Mouse (Mus musculus) cerebellum, adult 2 months (tissue): ENCODE data around the gene Nxph3. TPM values are rescaled to one million over a fixed set of nuclear protein-coding genes. Genes with fewer than 3 reads are reported as not detected.

Experiments
- DNase-seq, 2 experiments: peaks; one replicate each; pipeline ENCODE4 v3.0.0; 2021
- H3K27ac ChIP-seq: fragments of 200-500 bp; 2 replicates; pipeline ENCODE4 v1.5.1; 2012; ENCODE audit warnings: low read length, control low read depth, inconsistent platforms; ENCODE audit not compliant: insufficient read depth
- H3K27me3 ChIP-seq: fragments of 200-500 bp; 2 replicates; pipeline ENCODE4 v1.6.1; 2012; ENCODE audit warnings: inconsistent platforms, mild to moderate bottlenecking, low read length, moderate library complexity; ENCODE audit not compliant: control insufficient read depth, insufficient read depth
- H3K4me1 ChIP-seq: fragments of 200-500 bp; 2 replicates; pipeline ENCODE4 v1.6.1; 2011; ENCODE audit warnings: low read length; ENCODE audit not compliant: control insufficient read depth, insufficient read depth
- H3K4me3 ChIP-seq: fragments of 200-500 bp; replicated peaks from 2 replicates; pipeline ENCODE3; 2011; ENCODE audit warnings: mild to moderate bottlenecking, low read depth, low read length, control low read depth; ENCODE audit not compliant: insufficient read depth
- CTCF ChIP-seq: fragments of 200-500 bp; IDR thresholded peaks from 2 replicates; pipeline ENCODE4 v1.5.1; 2011; ENCODE audit warnings: low read depth, mild to moderate bottlenecking, control low read depth, low read length, moderate library complexity, borderline replicate concordance; ENCODE audit not compliant: insufficient read depth
- POLR2A ChIP-seq: fragments of 200-500 bp; IDR thresholded peaks from 2 replicates; pipeline ENCODE4 v1.6.1; 2011; ENCODE audit warnings: low read length, control low read depth, borderline replicate concordance; ENCODE audit not compliant: insufficient read depth
- WGBS: fragments of 180-500 bp; shearing (Covaris S2); methylation state at CpG from one replicate; pipeline ENCODE4 v1.1.7; 2018; 5-methylcytosine and 5-hydroxymethylcytosine counted together
- polyA plus RNA-seq: library from polyadenylated mRNA; depleted of rRNA; stranded (reverse); fragments of >200 nt; gene quantifications from 2 replicates; pipeline ENCODE4 v1.2.3, GENCODE M21; 2012

Gene Nxph3
- polyA plus RNA-seq, 1 experiment = 19.9 TPM

DNA sequence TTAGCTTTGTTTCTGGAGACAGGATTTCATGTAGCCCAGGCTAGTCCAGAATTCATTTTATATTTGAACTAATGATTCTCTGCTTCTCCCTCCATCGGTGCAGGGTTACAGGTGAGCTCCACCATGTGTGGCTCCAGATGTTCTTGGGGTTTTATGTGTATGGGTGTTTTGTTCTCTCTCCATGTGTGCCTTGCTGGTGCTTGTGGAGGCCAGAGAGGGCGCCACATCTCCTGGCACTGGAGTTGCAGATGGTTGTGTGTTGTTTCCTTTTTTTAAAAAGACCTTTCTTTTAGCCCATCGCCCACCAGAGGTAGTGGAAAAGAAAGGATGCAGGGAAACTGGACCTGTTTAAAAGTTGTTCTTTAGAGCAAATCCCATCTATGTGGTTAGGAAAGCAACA is 13.9 kb upstream of the Nxph3 start:
- no peak for TF ChIP-seq CTCF
- TF ChIP-seq POLR2A = no peak
- 89% methylated on average over 3 of the region's 3 CpGs for WGBS
- Histone ChIP-seq H3K4me3 (no peak overlapping the region), H3K27ac (no peak overlapping the region), H3K27me3 (no peaks in the 10 kb centered on the region), H3K4me1 (peaks cover 3% of the 10 kb centered on the region; the same call in 1 of the 2 replicates)
- DNase-seq = no peak

DNA sequence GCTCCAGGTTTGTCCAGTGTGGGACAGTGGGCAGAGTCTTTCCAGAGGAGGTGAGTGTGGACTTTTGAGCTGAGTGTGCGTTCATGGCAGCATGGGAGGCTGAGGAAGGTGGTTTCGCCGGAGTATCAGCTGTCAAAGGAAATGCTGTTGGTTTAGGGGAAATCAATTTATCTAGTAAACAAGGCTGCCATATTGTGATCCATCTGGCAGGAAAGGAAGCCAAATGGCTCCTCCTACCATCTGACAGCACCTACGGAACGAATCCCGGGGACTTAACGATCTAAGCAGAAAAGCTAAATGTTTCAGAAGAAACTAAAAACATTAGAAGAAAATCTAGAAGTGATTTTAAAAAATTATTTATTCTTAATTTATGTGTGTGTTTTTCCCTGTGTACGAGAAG is 12.9 kb upstream of the Nxph3 start:
- DNase-seq = no peak
- 26% methylated on average over 8 of the region's 8 CpGs for WGBS
- H3K4me1 ChIP-seq = peaks cover 3% of the 10 kb centered on the region; the same call in 1 of the 2 replicates

GRCm38 (mm10) chr11:95521563-95521962 is 7.2 kb upstream of the Nxph3 start:
- Histone ChIP-seq H3K27ac (no peak overlapping the region), H3K4me1 (peaks cover 6% of the 10 kb centered on the region), H3K27me3 (no peaks in the 10 kb centered on the region), H3K4me3 (peak overlapping the region; percentile 28)
- WGBS = under 1% methylated on average over 13 of the region's 13 CpGs
- peak; percentile 82 to 87 for DNase-seq
- TF ChIP-seq POLR2A (no peak), CTCF (peak; percentile 93)

More for the DNA sequence above, 12.9 kb upstream of the Nxph3 start:
- H3K27me3 ChIP-seq = no peaks in the 10 kb centered on the region
- H3K4me3 ChIP-seq = no peak overlapping the region
- no peak overlapping the region for H3K27ac ChIP-seq
- TF ChIP-seq POLR2A (no peak), CTCF (no peak)

DNA sequence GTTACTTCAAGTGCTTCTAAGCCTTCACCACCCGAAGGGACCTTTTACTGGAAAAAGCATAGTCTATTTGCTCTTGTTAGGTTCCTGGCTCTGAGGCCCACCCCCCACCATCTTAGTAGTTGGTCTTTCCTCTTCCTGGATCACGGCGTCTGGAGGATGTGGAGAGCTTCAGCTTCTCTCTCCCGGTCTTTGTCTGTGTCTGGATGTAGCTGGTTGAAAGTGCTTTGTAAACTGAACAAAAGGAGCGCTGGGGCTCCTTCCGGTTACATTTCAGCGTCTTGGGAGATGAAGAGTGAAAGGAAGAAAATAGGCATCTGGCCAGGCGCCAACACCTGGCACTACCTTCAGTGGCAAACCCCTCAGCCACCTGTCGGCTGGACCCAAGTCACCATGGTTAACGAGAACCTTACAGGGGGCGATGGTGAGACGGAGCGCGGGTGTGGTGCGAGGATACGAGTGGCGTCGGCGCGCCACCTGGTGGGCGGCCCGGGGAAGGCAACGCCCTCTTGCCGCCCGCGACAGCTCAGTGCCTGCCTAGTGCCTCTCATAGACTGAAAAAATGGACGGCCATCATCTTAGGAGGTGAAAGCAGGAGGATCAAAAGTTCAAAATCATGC is 6.2 kb upstream of the Nxph3 start:
- Histone ChIP-seq H3K4me1 (peaks cover 13% of the 10 kb centered on the region), H3K4me3 (no peak overlapping the region), H3K27ac (no peak overlapping the region), H3K27me3 (no peaks in the 10 kb centered on the region)
- WGBS = 2% methylated on average over 27 of the region's 27 CpGs
- TF ChIP-seq POLR2A = no peak
- TF ChIP-seq CTCF = peak; percentile 100
- peak; percentile 87 to 91 for DNase-seq

- Histone ChIP-seq H3K27me3 (no peaks in the 10 kb centered on the region), H3K4me3 (no peak overlapping the region), H3K27ac (no peak overlapping the region), H3K4me1 (peaks cover 13% of the 10 kb centered on the region)
- peak in 1 of 2 experiments; percentile 24 for DNase-seq
- TF ChIP-seq POLR2A = no peak
- no peak for TF ChIP-seq CTCF
- WGBS = 45% methylated on average over 3 of the region's 3 CpGs
Measured at GRCm38 (mm10) chr11:95519996-95520395, 5.6 kb upstream of the Nxph3 start.

DNA sequence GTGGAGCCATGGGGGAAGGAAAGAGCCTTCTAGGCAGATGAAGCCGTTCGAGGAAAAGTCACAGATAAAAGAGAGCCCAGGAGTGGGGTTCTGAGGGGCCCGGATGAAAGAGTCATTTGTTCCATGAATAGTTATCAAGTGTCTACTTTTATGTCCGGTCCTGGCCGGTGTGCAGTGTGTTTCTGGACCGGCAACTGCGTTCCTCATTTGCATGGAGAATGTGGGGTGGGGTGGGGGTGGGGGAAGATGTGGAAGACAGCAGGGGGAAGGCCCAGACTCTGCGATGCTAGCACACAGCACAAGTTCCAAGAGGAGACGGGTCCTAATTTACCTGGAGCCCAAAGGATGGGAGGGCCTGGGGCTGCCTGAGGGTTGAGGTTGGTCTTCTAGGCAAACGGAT is 4.9 kb upstream of the Nxph3 start:
- WGBS = 80% methylated on average over 10 of the region's 10 CpGs
- Histone ChIP-seq H3K27ac (no peak overlapping the region), H3K27me3 (no peaks in the 10 kb centered on the region), H3K4me3 (no peak overlapping the region), H3K4me1 (peaks cover 13% of the 10 kb centered on the region)
- TF ChIP-seq POLR2A (no peak), CTCF (no peak)
- DNase-seq = no peak

GRCm38 (mm10) chr11:95517162-95517561 is 2.8 kb upstream of the Nxph3 start:
- TF ChIP-seq CTCF (no peak), POLR2A (no peak)
- H3K4me3 ChIP-seq = no peak overlapping the region
- DNase-seq = no peak
- H3K4me1 ChIP-seq = peaks cover 22% of the 10 kb centered on the region
- no peaks in the 10 kb centered on the region for H3K27me3 ChIP-seq
- no peak overlapping the region for H3K27ac ChIP-seq
- 38% methylated on average over 6 of the region's 6 CpGs for WGBS

- Histone ChIP-seq H3K27me3 (no peaks in the 10 kb centered on the region), H3K4me1 (peaks cover 22% of the 10 kb centered on the region), H3K4me3 (no peak overlapping the region), H3K27ac (no peak overlapping the region)
- no peak for DNase-seq
- TF ChIP-seq POLR2A = no peak
- no peak for TF ChIP-seq CTCF
- WGBS = 34% methylated on average over 5 of the region's 5 CpGs
Measured at GRCm38 (mm10) chr11:95516491-95516911, 2.1 kb upstream of the Nxph3 start.
